Mouse (Mus musculus) midbrain, embryonic 11.5 days (tissue): Measurements from ENCODE around the gene Prickle2. TPM values are rescaled to one million over a fixed set of nuclear protein-coding genes. Genes with fewer than 3 reads are reported as not detected.

ENCODE experiments used
- ATAC-seq: fragments of 200-750 bp; cut with Nextera tagmentation; 2 replicates; pipeline ENCODE4 v1.8.0; 2017; ENCODE audit warnings: moderate TSS enrichment, moderate library complexity; ENCODE audit not compliant: low FRiP score
- DNase-seq: peaks from one replicate; pipeline ENCODE4 v3.0.0; 2015; ENCODE audit warnings: low spot score; ENCODE audit errors: missing footprints
- H3K27ac ChIP-seq: fragments of 300-500 bp; sonication (generic); 2 replicates; pipeline ENCODE4 v1.5.1; 2014; ENCODE audit warnings: low read depth, low read length
- H3K27me3 ChIP-seq: fragments of 300-500 bp; sonication (generic); 2 replicates; pipeline ENCODE4 v1.6.1; 2014; ENCODE audit warnings: mild to moderate bottlenecking, low read length, moderate library complexity, mixed read lengths; ENCODE audit not compliant: control insufficient read depth, insufficient read depth
- H3K36me3 ChIP-seq: fragments of 300-500 bp; sonication (generic); 2 replicates; pipeline ENCODE4 v1.6.1; 2014; ENCODE audit warnings: mild to moderate bottlenecking, low read length, moderate library complexity, mixed read lengths; ENCODE audit not compliant: control insufficient read depth, insufficient read depth
- H3K4me1 ChIP-seq: fragments of 300-500 bp; sonication (generic); 2 replicates; pipeline ENCODE4 v1.6.1; 2014; ENCODE audit warnings: low read length; ENCODE audit not compliant: control insufficient read depth, insufficient read depth
- H3K4me2 ChIP-seq: fragments of 300-500 bp; sonication (generic); 2 replicates; pipeline ENCODE4 v1.6.1; 2014; ENCODE audit warnings: mild to moderate bottlenecking, moderate library complexity
- H3K4me3 ChIP-seq: fragments of 300-500 bp; sonication (generic); 2 replicates; pipeline ENCODE4 v1.5.1; 2014; ENCODE audit warnings: low read depth, low read length
- H3K9ac ChIP-seq: fragments of 300-500 bp; sonication (generic); 2 replicates; pipeline ENCODE4 v1.6.1; 2014; ENCODE audit warnings: low read length
- H3K9me3 ChIP-seq: fragments of 300-500 bp; sonication (generic); 2 replicates; pipeline ENCODE4 v1.6.1; 2016; ENCODE audit warnings: low read length; ENCODE audit not compliant: control insufficient read depth
- WGBS: fragments of 180-500 bp; shearing (Covaris S2); extraction: QIAGEN DNeasy Blood & Tissue Kit; methylation state at CpG from one replicate; pipeline ENCODE4 v1.1.7; 2014; 5-methylcytosine and 5-hydroxymethylcytosine counted together
- polyA plus RNA-seq: library from polyadenylated mRNA; unstranded; fragments of >200 nt; fragmentation: Nextera tagmentation; extraction: Ambion mirVana; gene quantifications from 2 replicates; pipeline ENCODE4 v1.2.1, GENCODE M21; 2014

Prickle2 gene
- polyA plus RNA-seq, 1 experiment from 2014 or later: 7.7 TPM

- no peaks in the 10 kb centered on the region for H3K4me1 ChIP-seq
- H3K36me3 ChIP-seq: no peaks in the 10 kb centered on the region
- H3K4me3 ChIP-seq: no peak overlapping the region
- DNase-seq (no peak), ATAC-seq (no peak)
- no peak overlapping the region for H3K27ac ChIP-seq
- H3K9ac ChIP-seq: no peak overlapping the region
- 81% methylated on average over 6 of the region's 6 CpGs for WGBS
- H3K9me3 ChIP-seq: no peaks in the 10 kb centered on the region
- H3K27me3 ChIP-seq: no peaks in the 10 kb centered on the region
- no peak overlapping the region for H3K4me2 ChIP-seq
These were observed 207.4 kb downstream of the Prickle2 start for GRCm38 (mm10) chr6:92498574-92498973.

- no peak overlapping the region for H3K27ac ChIP-seq
- ATAC-seq: no peak
- H3K9ac ChIP-seq: no peak overlapping the region
- H3K4me2 ChIP-seq: no peak overlapping the region
- no peak overlapping the region for H3K4me3 ChIP-seq
- 83% methylated on average over 4 of the region's 4 CpGs for WGBS
- H3K36me3 ChIP-seq: no peaks in the 10 kb centered on the region
- no peaks in the 10 kb centered on the region for H3K9me3 ChIP-seq
- DNase-seq: no peak
- no peaks in the 10 kb centered on the region for H3K27me3 ChIP-seq
- no peaks in the 10 kb centered on the region for H3K4me1 ChIP-seq
These were observed 208.7 kb downstream of the Prickle2 start for GRCm38 (mm10) chr6:92497279-92497678.

DNA sequence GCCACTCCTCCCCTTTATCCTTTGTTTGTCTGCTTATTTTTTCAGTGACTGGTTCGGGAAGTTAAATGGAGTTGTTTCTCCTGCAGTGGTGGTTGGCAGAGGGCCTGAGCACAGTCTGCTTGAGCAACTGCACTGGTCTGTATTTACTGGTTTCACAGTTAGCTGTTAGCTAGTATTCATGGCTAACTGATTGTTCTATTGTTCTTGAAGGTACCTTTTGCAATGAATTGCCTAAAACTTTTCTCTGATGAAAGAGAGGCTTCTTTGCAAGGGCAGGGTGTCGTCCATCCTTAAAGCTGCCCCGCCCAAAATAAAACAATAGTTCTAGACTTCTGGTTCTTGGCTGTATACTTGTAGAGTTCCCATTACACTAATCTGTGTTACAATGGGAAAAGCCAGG, 210.5 kb downstream of the Prickle2 start:
- Histone ChIP-seq H3K4me1 (no peaks in the 10 kb centered on the region), H3K9ac (no peak overlapping the region), H3K9me3 (no peaks in the 10 kb centered on the region), H3K4me2 (no peak overlapping the region), H3K27ac (no peak overlapping the region), H3K4me3 (no peak overlapping the region), H3K36me3 (no peaks in the 10 kb centered on the region), H3K27me3 (no peaks in the 10 kb centered on the region)
- ATAC-seq: no peak
- DNase-seq: peak; percentile 33
- WGBS: 81% methylated on average over 3 of the region's 3 CpGs

GRCm38 (mm10) chr6:92481690-92481956, 224.3 kb downstream of the Prickle2 start:
- no peaks in the 10 kb centered on the region for H3K9me3 ChIP-seq
- peak overlapping the region; percentile 44 for H3K4me3 ChIP-seq
- peak overlapping the region; percentile 73 for H3K4me2 ChIP-seq
- peak overlapping the region; percentile 22 for H3K27ac ChIP-seq
- no peak overlapping the region for H3K9ac ChIP-seq
- 6% methylated on average over 1 of the region's 1 CpGs for WGBS
- DNase-seq (no peak), ATAC-seq (no peak; the same call in 1 of the 2 replicates)
- peaks cover 6% of the 10 kb centered on the region; the same call in 1 of the 2 replicates for H3K4me1 ChIP-seq
- no peaks in the 10 kb centered on the region for H3K27me3 ChIP-seq
- H3K36me3 ChIP-seq: no peaks in the 10 kb centered on the region

DNA sequence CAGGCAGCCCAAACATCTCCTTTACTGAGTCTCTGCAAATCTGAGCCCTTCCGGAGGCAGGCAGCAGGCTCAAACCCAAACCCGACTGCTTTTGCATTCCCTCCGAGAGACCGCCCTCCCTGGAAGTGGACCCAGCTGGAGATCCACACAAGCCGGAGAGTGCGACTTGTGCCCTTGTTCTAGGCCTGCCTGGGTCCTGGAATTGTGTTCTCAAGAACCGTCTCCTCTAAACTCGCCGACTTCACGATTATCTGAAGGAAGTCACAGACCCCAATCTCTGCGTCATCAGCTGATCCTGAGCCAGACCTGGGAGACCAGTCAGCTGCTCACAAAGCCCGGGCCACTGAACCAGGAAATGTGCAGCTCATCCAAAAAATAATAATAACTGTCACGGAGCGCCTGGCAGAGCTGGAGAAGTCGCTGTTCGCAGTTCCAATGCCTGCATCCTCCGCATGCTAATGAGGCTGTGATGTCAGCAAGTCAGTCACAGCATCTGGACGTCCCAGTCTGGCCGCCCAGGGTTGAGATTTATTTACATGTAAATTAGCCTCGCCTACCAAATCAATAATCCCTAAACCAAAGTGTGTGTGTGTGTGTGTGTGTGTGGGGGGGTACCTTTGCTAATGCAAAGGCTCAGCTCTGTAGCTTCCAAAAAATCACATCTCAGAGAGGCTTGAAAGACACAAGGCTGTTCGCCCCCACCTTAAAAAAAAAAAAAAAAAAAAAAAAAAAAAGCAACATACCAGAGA, 224.8 kb downstream of the Prickle2 start:
- Histone ChIP-seq H3K36me3 (no peaks in the 10 kb centered on the region), H3K27ac (peak overlapping the region; percentile 75), H3K9me3 (no peaks in the 10 kb centered on the region), H3K4me1 (peaks cover 6% of the 10 kb centered on the region; the same call in 1 of the 2 replicates), H3K4me3 (peak overlapping the region; percentile 44), H3K4me2 (peak overlapping the region; percentile 73), H3K9ac (peak overlapping the region; percentile 69), H3K27me3 (no peaks in the 10 kb centered on the region)
- WGBS: 1% methylated on average over 21 of the region's 21 CpGs
- ATAC-seq: peak; percentile 92
- DNase-seq: peak; percentile 97

DNA sequence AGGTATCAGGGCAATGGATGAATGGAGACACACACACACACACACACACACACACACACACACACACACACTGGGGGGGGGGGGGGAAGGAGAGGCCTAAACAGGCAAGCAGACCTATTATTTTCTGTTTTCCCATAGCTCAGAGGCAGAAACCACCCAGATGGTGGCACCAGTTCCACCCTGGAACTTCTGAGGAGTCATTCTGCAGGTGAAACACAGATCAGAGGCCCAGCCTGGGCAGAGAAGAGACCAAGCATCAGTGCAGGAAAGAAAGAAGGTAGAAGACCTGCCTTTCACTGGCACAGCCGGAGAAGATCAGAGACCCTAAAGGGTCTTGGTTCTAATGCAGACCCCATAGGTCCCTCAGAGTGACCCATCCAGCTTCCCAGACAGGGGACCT, 227.3 kb downstream of the Prickle2 start:
- no peak overlapping the region for H3K4me3 ChIP-seq
- 0 out of 2 replicates have a peak overlapping the region, but pooled peaks have one; percentile 73 for H3K4me2 ChIP-seq
- ATAC-seq (no peak), DNase-seq (peak; percentile 60)
- H3K9me3 ChIP-seq: no peaks in the 10 kb centered on the region
- H3K9ac ChIP-seq: no peak overlapping the region
- 100% methylated on average over 1 of the region's 1 CpGs for WGBS
- no peaks in the 10 kb centered on the region for H3K27me3 ChIP-seq
- H3K4me1 ChIP-seq: peaks cover 6% of the 10 kb centered on the region; the same call in 1 of the 2 replicates
- no peaks in the 10 kb centered on the region for H3K36me3 ChIP-seq
- no peak overlapping the region for H3K27ac ChIP-seq

- ATAC-seq (no peak), DNase-seq (peak; percentile 90)
- Histone ChIP-seq H3K27me3 (no peaks in the 10 kb centered on the region), H3K4me1 (peaks cover 6% of the 10 kb centered on the region; the same call in 1 of the 2 replicates), H3K4me3 (no peak overlapping the region), H3K36me3 (no peaks in the 10 kb centered on the region), H3K9ac (no peak overlapping the region), H3K27ac (no peak overlapping the region), H3K4me2 (no peak overlapping the region), H3K9me3 (no peaks in the 10 kb centered on the region)
- WGBS: 89% methylated on average over 2 of the region's 2 CpGs
These were observed 228.3 kb downstream of the Prickle2 start for GRCm38 (mm10) chr6:92477621-92478020.

DNA sequence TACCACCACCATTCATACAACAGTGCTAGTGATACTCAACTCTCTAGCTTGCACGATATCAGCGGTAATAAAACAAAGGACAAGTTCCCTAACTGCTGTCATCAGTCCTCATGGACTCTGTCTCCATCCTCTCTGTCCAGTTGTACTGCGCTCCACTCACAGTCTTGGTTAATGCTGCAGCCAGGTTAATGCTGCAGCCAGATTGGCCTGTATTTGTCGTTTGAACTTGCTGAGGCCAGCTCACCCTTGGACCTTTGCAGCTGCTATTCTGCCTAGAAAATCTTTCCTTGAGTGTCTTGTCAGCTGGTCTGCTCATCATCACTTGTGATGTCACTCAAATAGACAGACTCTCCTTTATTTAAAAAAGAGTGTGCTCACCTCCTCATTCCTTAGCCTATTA, 236.5 kb downstream of the Prickle2 start:
- no peak for ATAC-seq
- no peaks in the 10 kb centered on the region for H3K27me3 ChIP-seq

GRCm38 (mm10) chr6:92468892-92469291, 237.1 kb downstream of the Prickle2 start:
- Histone ChIP-seq H3K27me3 (no peaks in the 10 kb centered on the region), H3K4me2 (no peak overlapping the region), H3K4me3 (no peak overlapping the region), H3K36me3 (no peaks in the 10 kb centered on the region), H3K9ac (no peak overlapping the region), H3K27ac (no peak overlapping the region), H3K4me1 (peaks cover 11% of the 10 kb centered on the region), H3K9me3 (no peaks in the 10 kb centered on the region)
- DNase-seq (no peak), ATAC-seq (no peak)
- 85% methylated on average over 4 of the region's 4 CpGs for WGBS

More for the DNA sequence above, 236.5 kb downstream of the Prickle2 start:
- H3K4me1 ChIP-seq: peaks cover 11% of the 10 kb centered on the region
- no peaks in the 10 kb centered on the region for H3K36me3 ChIP-seq
- H3K4me2 ChIP-seq: no peak overlapping the region
- no peak overlapping the region for H3K9ac ChIP-seq
- 83% methylated on average over 4 of the region's 4 CpGs for WGBS
- H3K4me3 ChIP-seq: no peak overlapping the region
- no peak overlapping the region for H3K27ac ChIP-seq
- no peaks in the 10 kb centered on the region for H3K9me3 ChIP-seq
- DNase-seq: peak; percentile 74
